Mouse (Mus musculus): Measurements from ENCODE around the gene Cyfip1. TPM values are rescaled to one million over a fixed set of nuclear protein-coding genes. Genes with fewer than 3 reads are reported as not detected.
A peak's percentile ranks its signal among the peaks of the same experiment; 100 is the strongest.

The Cyfip1 gene
- 10 to 100 TPM; 53.7 to 56.1 TPM for total RNA-seq (2021)
- long read RNA-seq, experiment 1, full-length matches to known transcripts = 50 of 65 reads
- long read RNA-seq, experiment 1, partial matches to known transcripts = 10 of 65 reads
- long read RNA-seq, experiment 1, other reads (novel, unspliced or antisense) = 5 of 65 reads
- long read RNA-seq, experiment 2, full-length matches to known transcripts = 50 of 65 reads
- long read RNA-seq, experiment 2, partial matches to known transcripts = 9 of 65 reads
- long read RNA-seq, experiment 2, other reads (novel, unspliced or antisense) = 6 of 65 reads

GRCm38 (mm10) chr7:55841445-55841844 lies at the start of gene Cyfip1:
Gene Cyfip1, plus strand, starts transcription at chr7:55841745.
- DNase-seq (ENCODE audit: low spot score in 2 of 2) = no peak

- no peak for DNase-seq (ENCODE audit: low spot score in 2 of 2)
These were observed 49.3 kb upstream of the Cyfip1 start for GRCm38 (mm10) chr7:55792280-55792679.

GRCm38 (mm10) chr7:55793236-55793951 lies 48.2 kb upstream of the Cyfip1 start:
- DNase-seq (ENCODE audit: low spot score in 2 of 2) = no peak

GRCm38 (mm10) chr7:55793952-55794603 lies 47.5 kb upstream of the Cyfip1 start, which contains the start of gene Tubgcp5:
Gene Tubgcp5, plus strand, starts transcription at chr7:55794154.
- DNase-seq (ENCODE audit: low spot score in 2 of 2) = peak; percentile 93 to 99

GRCm38 (mm10) chr7:55799981-55800380 lies 41.6 kb upstream of the Cyfip1 start:
- no peak for DNase-seq (ENCODE audit: low spot score in 2 of 2)

GRCm38 (mm10) chr7:55809967-55810366 lies 31.6 kb upstream of the Cyfip1 start:
- DNase-seq (ENCODE audit: low spot score in 2 of 2) = no peak

- DNase-seq (ENCODE audit: low spot score in 2 of 2) = no peak
These were observed 17.1 kb upstream of the Cyfip1 start for GRCm38 (mm10) chr7:55824468-55824867.

- DNase-seq (ENCODE audit: low spot score in 2 of 2) = no peak
These were observed 14.0 kb upstream of the Cyfip1 start for GRCm38 (mm10) chr7:55827551-55827950.

GRCm38 (mm10) chr7:55836877-55837276 lies 4.7 kb upstream of the Cyfip1 start:
- DNase-seq (ENCODE audit: low spot score in 2 of 2) = no peak

GRCm38 (mm10) chr7:55841977-55842503 lies 495 bp downstream of the Cyfip1 start:
- peak; percentile 76 to 88 for DNase-seq (ENCODE audit: low spot score in 2 of 2)

GRCm38 (mm10) chr7:55842504-55843152 lies 1.1 kb downstream of the Cyfip1 start:
- DNase-seq (ENCODE audit: low spot score in 2 of 2) = no peak

GRCm38 (mm10) chr7:55846606-55847312 lies 5.2 kb downstream of the Cyfip1 start:
- DNase-seq (ENCODE audit: low spot score in 2 of 2) = no peak

GRCm38 (mm10) chr7:55849948-55850571 lies 8.5 kb downstream of the Cyfip1 start:
- DNase-seq (ENCODE audit: low spot score in 2 of 2) = no peak

GRCm38 (mm10) chr7:55852787-55853186 lies 11.2 kb downstream of the Cyfip1 start:
- no peak for DNase-seq (ENCODE audit: low spot score in 2 of 2)

- no peak for DNase-seq (ENCODE audit: low spot score in 2 of 2)
These were observed 14.1 kb downstream of the Cyfip1 start for GRCm38 (mm10) chr7:55855597-55855996.

- no peak for DNase-seq (ENCODE audit: low spot score in 2 of 2)
These were observed 15.2 kb downstream of the Cyfip1 start for GRCm38 (mm10) chr7:55856741-55857140.

GRCm38 (mm10) chr7:55857729-55858128 lies 16.2 kb downstream of the Cyfip1 start:
- no peak for DNase-seq (ENCODE audit: low spot score in 2 of 2)

GRCm38 (mm10) chr7:55858836-55859517 lies 17.4 kb downstream of the Cyfip1 start:
- DNase-seq (ENCODE audit: low spot score in 2 of 2) = no peak

GRCm38 (mm10) chr7:55859518-55859872 lies 17.9 kb downstream of the Cyfip1 start:
- DNase-seq (ENCODE audit: low spot score in 2 of 2) = no peak

GRCm38 (mm10) chr7:55859956-55860355 lies 18.4 kb downstream of the Cyfip1 start:
- no peak for DNase-seq (ENCODE audit: low spot score in 2 of 2)
